Comparison of ENCODE assay signal across 8 mouse cellular contexts in the genomic region with DNA sequence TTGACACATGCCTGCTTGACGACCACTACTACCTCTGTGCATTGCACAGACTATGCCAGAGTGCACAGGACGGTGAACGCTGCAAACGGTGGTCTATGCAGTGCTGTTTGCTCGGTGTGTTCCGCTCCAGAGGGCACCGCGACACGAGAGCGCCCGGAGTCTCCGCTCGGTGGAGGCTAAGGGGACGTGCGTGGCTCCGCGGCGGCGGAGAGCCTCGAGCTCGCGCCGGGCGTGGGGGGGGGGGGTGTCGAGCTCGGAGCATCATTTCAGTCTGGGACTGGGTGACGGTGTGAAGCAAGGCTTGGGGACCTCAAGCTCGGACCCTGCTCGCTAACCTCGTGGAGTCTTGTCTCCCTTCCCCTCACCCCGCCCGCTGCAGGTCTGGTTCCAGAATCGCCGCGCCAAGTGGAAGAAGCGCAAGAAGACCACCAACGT. TPM values are rescaled to one million over a fixed set of nuclear protein-coding genes. Genes with fewer than 3 reads are reported as not detected.
DNase-seq lines count a peak whose midpoint lies in the region; ATAC-seq and TF ChIP-seq lines count a peak whose summit lies in the region.

No protein-coding gene starts in this region.

- peak overlapping the region; percentile 13 for H3K4me3 ChIP-seq in cerebellum, adult 2 months (replicated peaks; ENCODE audit: insufficient read depth, low read depth, low read length)
- peak overlapping the region; percentile 33 for H3K4me3 ChIP-seq in testis, adult 2 months (ENCODE audit: control insufficient read depth, low read depth, low read length)
- H3K4me3 ChIP-seq in liver, embryonic 13.5 days (replicated peaks) = peak overlapping the region; percentile 48

- no peaks in the 10 kb centered on the region for H3K36me3 ChIP-seq in testis, adult 2 months (ENCODE audit: control insufficient read depth, insufficient read depth, low read length)
- H3K36me3 ChIP-seq in liver, embryonic 13.5 days = no peaks in the 10 kb centered on the region

- 1% methylated on average over 36 of the region's 37 CpGs for WGBS in cerebellum, adult 2 months
- 1% methylated on average over 37 of the region's 37 CpGs for WGBS in liver, embryonic 13.5 days (ENCODE audit: insufficient replicate concordance)

- H3K27me3 ChIP-seq in cerebellum, adult 2 months (ENCODE audit: control insufficient read depth, insufficient read depth, low read length) = peaks cover 24% of the 10 kb centered on the region; the same call in 1 of the 2 replicates
- H3K27me3 ChIP-seq in testis, adult 2 months (ENCODE audit: control insufficient read depth, insufficient read depth, low read length) = peaks cover 2% of the 10 kb centered on the region; the same call in 1 of the 2 replicates
- H3K27me3 ChIP-seq in liver, embryonic 13.5 days = peaks cover 89% of the 10 kb centered on the region

- H3K4me1 ChIP-seq in cerebellum, adult 2 months (ENCODE audit: control insufficient read depth, insufficient read depth, low read length) = no peaks in the 10 kb centered on the region; the same call in 1 of the 2 replicates
- H3K4me1 ChIP-seq in testis, adult 2 months (ENCODE audit: control insufficient read depth, insufficient read depth, low read length) = peaks cover 20% of the 10 kb centered on the region
- H3K4me1 ChIP-seq in liver, embryonic 13.5 days (replicated peaks) = peaks cover 18% of the 10 kb centered on the region

- no peak for TF ChIP-seq CTCF in cerebellum, adult 2 months (IDR thresholded peaks at IDR 0.05; ENCODE audit: borderline replicate concordance, insufficient read depth, low read depth, low read length)
- no peak for TF ChIP-seq CTCF in testis, adult 2 months (IDR thresholded peaks at IDR 0.05; ENCODE audit: control insufficient read depth, insufficient read depth, insufficient replicate concordance, low read depth, low read length)

- H3K9me3 ChIP-seq in liver, embryonic 13.5 days (replicated peaks) = no peaks in the 10 kb centered on the region

- no peak overlapping the region for H3K27ac ChIP-seq in cerebellum, adult 2 months (ENCODE audit: insufficient read depth, low read length)
- H3K27ac ChIP-seq in testis, adult 2 months (ENCODE audit: control insufficient read depth, insufficient read depth, low read depth, low read length) = no peak overlapping the region
- no peak overlapping the region for H3K27ac ChIP-seq in liver, embryonic 13.5 days

- ATAC-seq in liver, embryonic 13.5 days (ENCODE audit: low read depth) = no peak

- TF ChIP-seq POLR2A in cerebellum, adult 2 months (IDR thresholded peaks at IDR 0.05; ENCODE audit: borderline replicate concordance, insufficient read depth, low read length) = no peak
- TF ChIP-seq POLR2A in testis, adult 2 months (IDR thresholded peaks at IDR 0.05; ENCODE audit: control insufficient read depth, low read depth, low read length) = no peak

- DNase-seq in cerebellum, adult 2 months = no peak
- DNase-seq in cerebellum, adult 8-10 months = no peak
- no peak for DNase-seq in testis, postnatal 14 days (ENCODE audit: low spot score)
- DNase-seq in liver, embryonic 13.5 days = no peak
- no peak for DNase-seq in adrenal gland, adult 8-10 months
- DNase-seq in thymus, postnatal 0 days (ENCODE audit: low spot score) = no peak
- no peak for DNase-seq in Muller cell, postnatal 12 days (ENCODE audit: inconsistent ontology term)

- peak overlapping the region; percentile 63 for H3K4me2 ChIP-seq in liver, embryonic 13.5 days

- no peak overlapping the region for H3K9ac ChIP-seq in liver, embryonic 13.5 days

RNA-seq across cellular contexts. Expression of a gene that starts 7.3 kb away (rescaled TPM):
- 2.0 and 3.1 TPM in 2 replicates for polyA plus RNA-seq in cerebellum, adult 2 months (2012; rRNA removed)
- not detected in 2 replicates for polyA plus RNA-seq in testis, adult 2 months (2012; rRNA removed)
- not detected in 2 replicates for polyA plus RNA-seq in liver, embryonic 13.5 days (2015; fragmentation: Nextera tagmentation; extraction: Ambion mirVana)
- not detected for total RNA-seq in adrenal gland, adult 8-10 months (2022)
- polyA plus RNA-seq in thymus, postnatal 0 days (2015; fragmentation: Nextera tagmentation; extraction: Ambion mirVana) = not detected in 2 replicates
